Mouse (Mus musculus) right cerebral cortex, adult 2 months (tissue): ENCODE results near the gene Plod2.
A peak's percentile ranks its signal among the peaks of the same experiment; 100 is the strongest.

ENCODE experiments used
- DNase-seq, 2 experiments: peaks; one replicate each; pipeline ENCODE4 v3.0.0; 2021 to 2022; ENCODE audit warnings: low spot score in 2 of 2

Gene Plod2

GRCm38 (mm10) chr9:92541977-92542561 is at the start of gene Plod2:
Plod2 (plus strand) TSS chr9:92542223.
- DNase-seq: peak; percentile 8 to 30

- peak; percentile 84 to 93 for DNase-seq
Measured at GRCm38 (mm10) chr9:92499710-92500410, 42.2 kb upstream of the Plod2 start.

GRCm38 (mm10) chr9:92504256-92504655 is 37.8 kb upstream of the Plod2 start:
- no peak for DNase-seq

- no peak for DNase-seq
Measured at GRCm38 (mm10) chr9:92504889-92505288, 37.1 kb upstream of the Plod2 start.

- no peak for DNase-seq
Measured at GRCm38 (mm10) chr9:92511696-92512095, 30.3 kb upstream of the Plod2 start.

- DNase-seq: no peak
Measured at GRCm38 (mm10) chr9:92517036-92517435, 25.0 kb upstream of the Plod2 start.

- DNase-seq: no peak
Measured at GRCm38 (mm10) chr9:92520751-92521150, 21.3 kb upstream of the Plod2 start.

- no peak for DNase-seq
Measured at GRCm38 (mm10) chr9:92524506-92524905, 17.5 kb upstream of the Plod2 start.

- DNase-seq: no peak
Measured at GRCm38 (mm10) chr9:92530055-92530454, 12.0 kb upstream of the Plod2 start.

- peak; percentile 18 to 24 for DNase-seq
Measured at GRCm38 (mm10) chr9:92537735-92538134, 4.3 kb upstream of the Plod2 start.

- no peak for DNase-seq
Measured at GRCm38 (mm10) chr9:92538216-92538615, 3.8 kb upstream of the Plod2 start.

GRCm38 (mm10) chr9:92542591-92543416 is 781 bp downstream of the Plod2 start:
- DNase-seq: peak; percentile 12 to 21

GRCm38 (mm10) chr9:92544146-92544545 is 2.1 kb downstream of the Plod2 start:
- no peak for DNase-seq

- DNase-seq: no peak
Measured at GRCm38 (mm10) chr9:92545021-92545420, 3.0 kb downstream of the Plod2 start.

- no peak for DNase-seq
Measured at GRCm38 (mm10) chr9:92546446-92546845, 4.4 kb downstream of the Plod2 start.

- no peak for DNase-seq
Measured at GRCm38 (mm10) chr9:92547106-92547505, 5.1 kb downstream of the Plod2 start.

- no peak for DNase-seq
Measured at GRCm38 (mm10) chr9:92547821-92548220, 5.8 kb downstream of the Plod2 start.

- DNase-seq: no peak
Measured at GRCm38 (mm10) chr9:92548603-92549002, 6.6 kb downstream of the Plod2 start.

- DNase-seq: peak in 1 of 2 experiments; percentile 4
Measured at GRCm38 (mm10) chr9:92549811-92550490, 7.9 kb downstream of the Plod2 start.

- DNase-seq: no peak
Measured at GRCm38 (mm10) chr9:92550981-92551380, 9.0 kb downstream of the Plod2 start.

GRCm38 (mm10) chr9:92551666-92552065 is 9.6 kb downstream of the Plod2 start:
- DNase-seq: no peak

GRCm38 (mm10) chr9:92552691-92553090 is 10.7 kb downstream of the Plod2 start:
- no peak for DNase-seq
